Mouse (Mus musculus): ENCODE data around the gene Aspscr1. TPM values are rescaled to one million over a fixed set of nuclear protein-coding genes. Genes with fewer than 3 reads are reported as not detected.

Aspscr1 gene
- polyA plus RNA-seq, 1 experiment: 65.9 TPM

GRCm38 (mm10) chr11:120714546-120714945 is 41.8 kb downstream of the Aspscr1 start:
- peak overlapping the region; percentile 7 for H3ac ChIP-seq (ENCODE audit: control insufficient read depth, insufficient read length)
- H3K79me2 ChIP-seq (ENCODE audit: control insufficient read depth, insufficient read depth): no peaks in the 10 kb centered on the region
- H3K4me2 ChIP-seq (ENCODE audit: low read depth): peak overlapping the region; percentile 97
- no peak for TF ChIP-seq USF1 (IDR thresholded peaks at IDR 0.05; ENCODE audit: low read depth)
- no peak for TF ChIP-seq TCF3 (IDR thresholded peaks at IDR 0.05; ENCODE audit: insufficient read length, low read depth)
- no peak for TF ChIP-seq SRF (IDR thresholded peaks at IDR 0.05; ENCODE audit: control insufficient read depth, insufficient read length, low read depth)
- no peak for TF ChIP-seq CEBPB (IDR thresholded peaks at IDR 0.05; ENCODE audit: insufficient read depth, poor library complexity, severe bottlenecking)
- TF ChIP-seq MYOG (IDR thresholded peaks at IDR 0.05; ENCODE audit: control insufficient read depth in 1 of 3, insufficient read depth in 1 of 3, insufficient read length in 2 of 3, low read depth in 2 of 3): no peak
- no peak for TF ChIP-seq MAX (IDR thresholded peaks at IDR 0.05; ENCODE audit: low read depth)
- no peak for TF ChIP-seq TCF12 (IDR thresholded peaks at IDR 0.05; ENCODE audit: insufficient read depth, poor library complexity, severe bottlenecking)
- TF ChIP-seq E2F4 (IDR thresholded peaks at IDR 0.05; ENCODE audit: insufficient read depth): no peak
- TF ChIP-seq REST (IDR thresholded peaks at IDR 0.05; ENCODE audit: insufficient read depth, insufficient read length): no peak
- no peak for TF ChIP-seq POLR2AphosphoS2 (IDR thresholded peaks at IDR 0.05; ENCODE audit: insufficient read length, low read depth)
- no peak for TF ChIP-seq MYOD1 (IDR thresholded peaks at IDR 0.05; ENCODE audit: control insufficient read depth in 1 of 3, insufficient read length in 2 of 3, low read depth in 2 of 3)
- no peak for TF ChIP-seq POLR2A (IDR thresholded peaks at IDR 0.05; ENCODE audit: insufficient read length, low read depth)
- H3K27me3 ChIP-seq (ENCODE audit: control insufficient read depth, insufficient read depth, insufficient read length): no peaks in the 10 kb centered on the region
- peak overlapping the region; percentile 63 for H3K4me3 ChIP-seq
- peaks cover 7% of the 10 kb centered on the region for H3K36me3 ChIP-seq (ENCODE audit: control insufficient read depth, insufficient read depth)

GRCm38 (mm10) chr11:120715131-120715530 is 42.4 kb downstream of the Aspscr1 start:
- peak overlapping the region; percentile 97 for H3K4me2 ChIP-seq (ENCODE audit: low read depth)
- no peaks in the 10 kb centered on the region for H3K27me3 ChIP-seq (ENCODE audit: control insufficient read depth, insufficient read depth, insufficient read length)
- H3K36me3 ChIP-seq (ENCODE audit: control insufficient read depth, insufficient read depth): peaks cover 7% of the 10 kb centered on the region
- H3K4me3 ChIP-seq: peak overlapping the region; percentile 63
- TF ChIP-seq MYOG (IDR thresholded peaks at IDR 0.05; ENCODE audit: control insufficient read depth in 1 of 3, insufficient read depth in 1 of 3, insufficient read length in 2 of 3, low read depth in 2 of 3): no peak
- no peak for TF ChIP-seq MAX (IDR thresholded peaks at IDR 0.05; ENCODE audit: low read depth)
- H3K79me2 ChIP-seq (ENCODE audit: control insufficient read depth, insufficient read depth): no peaks in the 10 kb centered on the region
- no peak overlapping the region for H3ac ChIP-seq (ENCODE audit: control insufficient read depth, insufficient read length)

- no peak overlapping the region for H3ac ChIP-seq (ENCODE audit: control insufficient read depth, insufficient read length)
- no peak overlapping the region for H3K4me2 ChIP-seq (ENCODE audit: low read depth)
- H3K79me2 ChIP-seq (ENCODE audit: control insufficient read depth, insufficient read depth): no peaks in the 10 kb centered on the region
- no peaks in the 10 kb centered on the region for H3K27me3 ChIP-seq (ENCODE audit: control insufficient read depth, insufficient read depth, insufficient read length)
- TF ChIP-seq POLR2A (IDR thresholded peaks at IDR 0.05; ENCODE audit: insufficient read length, low read depth) (no peak), E2F4 (IDR thresholded peaks at IDR 0.05; ENCODE audit: insufficient read depth) (no peak), REST (IDR thresholded peaks at IDR 0.05; ENCODE audit: insufficient read depth, insufficient read length) (no peak), CEBPB (IDR thresholded peaks at IDR 0.05; ENCODE audit: insufficient read depth, poor library complexity, severe bottlenecking) (no peak)
- H3K4me3 ChIP-seq: no peak overlapping the region
- H3K36me3 ChIP-seq (ENCODE audit: control insufficient read depth, insufficient read depth): peaks cover 7% of the 10 kb centered on the region
Measured at GRCm38 (mm10) chr11:120719242-120719641, 46.5 kb downstream of the Aspscr1 start.

- Histone ChIP-seq H3K27me3 (ENCODE audit: control insufficient read depth, insufficient read depth, insufficient read length) (no peaks in the 10 kb centered on the region), H3ac (ENCODE audit: control insufficient read depth, insufficient read length) (no peak overlapping the region), H3K4me3 (no peak overlapping the region), H3K36me3 (ENCODE audit: control insufficient read depth, insufficient read depth) (peaks cover 7% of the 10 kb centered on the region), H3K4me2 (ENCODE audit: low read depth) (no peak overlapping the region), H3K79me2 (ENCODE audit: control insufficient read depth, insufficient read depth) (no peaks in the 10 kb centered on the region)
- no peak for TF ChIP-seq MYOG (IDR thresholded peaks at IDR 0.05; ENCODE audit: control insufficient read depth in 1 of 3, insufficient read depth in 1 of 3, insufficient read length in 2 of 3, low read depth in 2 of 3)
- TF ChIP-seq SRF (IDR thresholded peaks at IDR 0.05; ENCODE audit: control insufficient read depth, insufficient read length, low read depth): no peak
- TF ChIP-seq CEBPB (IDR thresholded peaks at IDR 0.05; ENCODE audit: insufficient read depth, poor library complexity, severe bottlenecking): no peak
- TF ChIP-seq REST (IDR thresholded peaks at IDR 0.05; ENCODE audit: insufficient read depth, insufficient read length): no peak
- no peak for TF ChIP-seq POLR2A (IDR thresholded peaks at IDR 0.05; ENCODE audit: insufficient read length, low read depth)
- TF ChIP-seq USF1 (IDR thresholded peaks at IDR 0.05; ENCODE audit: low read depth): no peak
- TF ChIP-seq MAX (IDR thresholded peaks at IDR 0.05; ENCODE audit: low read depth): no peak
- TF ChIP-seq POLR2AphosphoS2 (IDR thresholded peaks at IDR 0.05; ENCODE audit: insufficient read length, low read depth): no peak
- TF ChIP-seq TCF3 (IDR thresholded peaks at IDR 0.05; ENCODE audit: insufficient read length, low read depth): no peak
- TF ChIP-seq MYOD1 (IDR thresholded peaks at IDR 0.05; ENCODE audit: control insufficient read depth in 1 of 3, insufficient read length in 2 of 3, low read depth in 2 of 3): no peak
- TF ChIP-seq TCF12 (IDR thresholded peaks at IDR 0.05; ENCODE audit: insufficient read depth, poor library complexity, severe bottlenecking): no peak
- no peak for TF ChIP-seq E2F4 (IDR thresholded peaks at IDR 0.05; ENCODE audit: insufficient read depth)
Measured at GRCm38 (mm10) chr11:120719841-120720376, 47.1 kb downstream of the Aspscr1 start.

- Histone ChIP-seq H3K27me3 (ENCODE audit: control insufficient read depth, insufficient read depth, insufficient read length) (no peaks in the 10 kb centered on the region), H3K4me2 (ENCODE audit: low read depth) (peak overlapping the region; percentile 42), H3K4me3 (no peak overlapping the region), H3ac (ENCODE audit: control insufficient read depth, insufficient read length) (no peak overlapping the region), H3K79me2 (ENCODE audit: control insufficient read depth, insufficient read depth) (no peaks in the 10 kb centered on the region), H3K36me3 (ENCODE audit: control insufficient read depth, insufficient read depth) (peaks cover 7% of the 10 kb centered on the region)
- TF ChIP-seq E2F4 (IDR thresholded peaks at IDR 0.05; ENCODE audit: insufficient read depth) (no peak), POLR2A (IDR thresholded peaks at IDR 0.05; ENCODE audit: insufficient read length, low read depth) (no peak), POLR2AphosphoS2 (IDR thresholded peaks at IDR 0.05; ENCODE audit: insufficient read length, low read depth) (no peak), MYOG (IDR thresholded peaks at IDR 0.05; ENCODE audit: control insufficient read depth in 1 of 3, insufficient read depth in 1 of 3, insufficient read length in 2 of 3, low read depth in 2 of 3) (no peak), MAX (IDR thresholded peaks at IDR 0.05; ENCODE audit: low read depth) (no peak), SRF (IDR thresholded peaks at IDR 0.05; ENCODE audit: control insufficient read depth, insufficient read length, low read depth) (no peak), REST (IDR thresholded peaks at IDR 0.05; ENCODE audit: insufficient read depth, insufficient read length) (no peak), TCF12 (IDR thresholded peaks at IDR 0.05; ENCODE audit: insufficient read depth, poor library complexity, severe bottlenecking) (no peak), USF1 (IDR thresholded peaks at IDR 0.05; ENCODE audit: low read depth) (no peak), CEBPB (IDR thresholded peaks at IDR 0.05; ENCODE audit: insufficient read depth, poor library complexity, severe bottlenecking) (no peak), TCF3 (IDR thresholded peaks at IDR 0.05; ENCODE audit: insufficient read length, low read depth) (no peak), MYOD1 (IDR thresholded peaks at IDR 0.05; ENCODE audit: control insufficient read depth in 1 of 3, insufficient read length in 2 of 3, low read depth in 2 of 3) (no peak)
Measured at GRCm38 (mm10) chr11:120720450-120720849, 47.7 kb downstream of the Aspscr1 start.

Measured in myocyte (in vitro differentiated cells).